Mouse (Mus musculus) CH12.LX (cell line): ENCODE data around the gene Edar. TPM values are rescaled to one million over a fixed set of nuclear protein-coding genes. Genes with fewer than 3 reads are reported as not detected.

Experiments
- DNase-seq: peaks from one replicate; pipeline ENCODE4 v3.0.0-alpha.2; 2013; ENCODE audit errors: extremely low read depth
- H3K27ac ChIP-seq: 2 replicates; pipeline ENCODE4 v1.5.1; 2012; ENCODE audit warnings: low read depth, mild to moderate bottlenecking, control low read depth, moderate library complexity; ENCODE audit not compliant: insufficient read depth
- H3K27me3 ChIP-seq: replicated peaks from 2 replicates; pipeline ENCODE3; 2012; ENCODE audit warnings: inconsistent platforms
- H3K36me3 ChIP-seq, 2 experiments: replicated peaks in 1 of 2; 2 replicates each; pipeline versions ENCODE3 to v1.6.1; 2012; ENCODE audit warnings: inconsistent platforms in 1 of 2, low read length in 1 of 2, mild to moderate bottlenecking in 1 of 2, mixed read lengths in 1 of 2, moderate library complexity in 1 of 2; ENCODE audit not compliant: control insufficient read depth in 1 of 2, insufficient read depth in 1 of 2
- H3K4me1 ChIP-seq, 2 experiments: 2 replicates each; pipeline ENCODE4 v1.6.1; 2012; ENCODE audit warnings: inconsistent platforms in 1 of 2, moderate library complexity in 1 of 2; ENCODE audit not compliant: insufficient read depth in 2 of 2, control insufficient read depth in 1 of 2
- H3K4me2 ChIP-seq: 2 replicates; pipeline ENCODE4 v1.6.1; 2012; ENCODE audit warnings: low read depth, mild to moderate bottlenecking, control low read depth; ENCODE audit not compliant: poor library complexity, insufficient read depth, severe bottlenecking
- H3K4me3 ChIP-seq, 3 experiments: fragments of 150-350 bp in 1 of 3; sonication (generic) in 1 of 3; replicated peaks in 1 of 3; 2 replicates each; pipeline versions ENCODE3 to v1.5.1; 2011 to 2012; ENCODE audit warnings: low read depth in 2 of 3, low read length in 2 of 3, mild to moderate bottlenecking in 2 of 3, moderate library complexity in 2 of 3, control low read depth in 1 of 3, improper control_type of control experiment in 1 of 3, inconsistent platforms in 1 of 3, mixed read lengths in 1 of 3; ENCODE audit not compliant: poor library complexity in 1 of 3
- H3K79me2 ChIP-seq: replicated peaks from 2 replicates; pipeline ENCODE4 v1.6.1; 2012; ENCODE audit warnings: mild to moderate bottlenecking, moderate library complexity; ENCODE audit not compliant: control insufficient read depth, poor library complexity, insufficient read depth, severe bottlenecking; ENCODE audit errors: extremely low read depth
- H3K9ac ChIP-seq: 2 replicates; pipeline ENCODE4 v1.6.1; 2012; ENCODE audit warnings: low read depth, mild to moderate bottlenecking, control low read depth, moderate library complexity; ENCODE audit not compliant: insufficient read depth
- H3K9me3 ChIP-seq: replicated peaks from 2 replicates; pipeline ENCODE3; 2012; ENCODE audit warnings: low read length, inconsistent platforms, mixed read lengths
- CHD1 ChIP-seq: IDR thresholded peaks from 2 replicates; pipeline ENCODE4 v1.6.1; 2012; ENCODE audit warnings: low read depth, low read length, improper control_type of control experiment, inconsistent platforms
- EP300 ChIP-seq: IDR thresholded peaks from 2 replicates; pipeline ENCODE4 v1.6.1; 2011; ENCODE audit warnings: low read length, improper control_type of control experiment
- IRF4 ChIP-seq: IDR thresholded peaks from 2 replicates; pipeline ENCODE4 v1.6.1; 2014; ENCODE audit warnings: low read depth, mild to moderate bottlenecking, inconsistent platforms, low read length, improper control_type of control experiment
- JUN ChIP-seq: IDR thresholded peaks from 2 replicates; pipeline ENCODE4 v1.6.1; 2011; ENCODE audit warnings: low read depth, mild to moderate bottlenecking, low read length, improper control_type of control experiment, moderate library complexity; ENCODE audit not compliant: insufficient read depth
- MAFK ChIP-seq: IDR thresholded peaks from 2 replicates; pipeline ENCODE4 v1.6.1; 2011; ENCODE audit warnings: low read length, improper control_type of control experiment; ENCODE audit not compliant: insufficient replicate concordance
- MAZ ChIP-seq: IDR thresholded peaks from 2 replicates; pipeline ENCODE4 v1.6.1; 2012; ENCODE audit warnings: low read depth, mild to moderate bottlenecking, inconsistent platforms, low read length, improper control_type of control experiment, moderate library complexity
- MEF2A ChIP-seq: IDR thresholded peaks from 2 replicates; pipeline ENCODE4 v1.6.1; 2014; ENCODE audit warnings: low read depth, mild to moderate bottlenecking, inconsistent platforms, low read length, improper control_type of control experiment, borderline replicate concordance
- PAX5 ChIP-seq: IDR thresholded peaks from 2 replicates; pipeline ENCODE4 v1.6.1; 2012; ENCODE audit warnings: low read length, inconsistent platforms, mixed read lengths
- TCF12 ChIP-seq: IDR thresholded peaks from 2 replicates; pipeline ENCODE4 v1.6.1; 2014; ENCODE audit warnings: low read depth, mild to moderate bottlenecking, inconsistent platforms, low read length, improper control_type of control experiment
- USF1 ChIP-seq: IDR thresholded peaks from 2 replicates; pipeline ENCODE4 v1.6.1; 2014; ENCODE audit warnings: low read depth, mild to moderate bottlenecking, inconsistent platforms, low read length, improper control_type of control experiment
- USF2 ChIP-seq: conservative IDR thresholded peaks from 2 replicates; pipeline ENCODE4 v1.6.1; 2011; ENCODE audit warnings: low read depth, low read length, improper control_type of control experiment
- ZKSCAN1 ChIP-seq: IDR thresholded peaks from 2 replicates; pipeline ENCODE4 v1.6.1; 2012; ENCODE audit warnings: low read depth, inconsistent platforms, low read length, improper control_type of control experiment, borderline replicate concordance
- dilution Hi-C: fragments of 300-500 bp; cut with MboI; formaldehyde crosslinking; loops from 2 replicates; pipeline ENCODE4 v1.14.3; 2020; ENCODE audit warnings: low sequenced_read_pairs; ENCODE audit not compliant: extremely low pct_unique_long_range_greater_than_20kb, extremely low pct_ligation_motif_present
- in situ Hi-C: fragments of 300-500 bp; cut with MboI; formaldehyde crosslinking; loops from 3 replicates; pipeline ENCODE4 v1.14.3; 2019; ENCODE audit warnings: low sequenced_read_pairs, low pct_ligation_motif_present, low pct_unique_long_range_greater_than_20kb, mixed read lengths
- polyA plus RNA-seq: library from polyadenylated mRNA; unstranded; fragments of >175 nt; gene quantifications from 2 replicates; pipeline ENCODE4 v1.2.1, GENCODE M21; 2012; ENCODE audit warnings: low read depth; ENCODE audit not compliant: insufficient read length
- total RNA-seq, 2 experiments: library from RNA; depleted of rRNA; stranded (reverse); fragments of 300-350 nt in 1 of 2; fragments of >200 nt in 1 of 2; gene quantifications; 2 replicates each; pipeline ENCODE4 v1.2.3; 2012 to 2014

The Edar gene
- total and polyA plus RNA-seq, 3 experiments: not detected

GRCm38 (mm10) chr10:58614601-58615000 is 60.9 kb downstream of the Edar start:
- no peak overlapping the region for H3K4me2 ChIP-seq
- H3K9me3 ChIP-seq: no peaks in the 10 kb centered on the region
- H3K9ac ChIP-seq: no peak overlapping the region
- H3K27me3 ChIP-seq: peaks cover 15% of the 10 kb centered on the region
- H3K27ac ChIP-seq: no peak overlapping the region
- dilution Hi-C loops: no loop called here
- in situ Hi-C loops: loop anchor here (25.0 kb wide), 1 partner anchor 1177 kb away; no protein-coding TSS in a partner anchor
- no peaks in the 10 kb centered on the region for H3K79me2 ChIP-seq
- H3K4me3 ChIP-seq: no peak overlapping the region
- H3K36me3 ChIP-seq: no peaks in the 10 kb centered on the region
- no peak for TF ChIP-seq MAFK
- TF ChIP-seq CHD1: no peak
- TF ChIP-seq ZKSCAN1: no peak
- TF ChIP-seq, all 38 proteins: peak for 0
- peaks cover 2 to 28% of the 10 kb centered on the region in 2 experiments for H3K4me1 ChIP-seq
- DNase-seq: no peak

- Histone ChIP-seq H3K27me3 (peaks cover 13% of the 10 kb centered on the region), H3K9ac (no peak overlapping the region), H3K36me3 (no peaks in the 10 kb centered on the region), H3K9me3 (no peaks in the 10 kb centered on the region), H3K4me3 (no peak overlapping the region), H3K4me2 (no peak overlapping the region), H3K79me2 (no peaks in the 10 kb centered on the region), H3K27ac (no peak overlapping the region), H3K4me1 (peaks cover 0 to 3% of the 10 kb centered on the region in 2 experiments; a peak in 1 of 4 replicates)
- no peak for TF ChIP-seq JUN
- dilution Hi-C loops (no loop called here), in situ Hi-C loops (loop anchor here (25.0 kb wide), 1 partner anchor 1173 kb away; no protein-coding TSS in a partner anchor)
- DNase-seq: no peak
Measured at GRCm38 (mm10) chr10:58610484-58611261, 64.8 kb downstream of the Edar start.

- Histone ChIP-seq H3K27ac (no peak overlapping the region), H3K9ac (no peak overlapping the region), H3K36me3 (no peaks in the 10 kb centered on the region), H3K4me3 (no peak overlapping the region), H3K4me1 (peaks cover 0 to 3% of the 10 kb centered on the region in 2 experiments; a peak in 1 of 4 replicates), H3K9me3 (no peaks in the 10 kb centered on the region), H3K4me2 (no peak overlapping the region), H3K79me2 (no peaks in the 10 kb centered on the region), H3K27me3 (peaks cover 10% of the 10 kb centered on the region)
- in situ Hi-C loops (loop anchor here (25.0 kb wide), 1 partner anchor 1172 kb away; no protein-coding TSS in a partner anchor), dilution Hi-C loops (no loop called here)
- no peak for DNase-seq
- TF ChIP-seq MAFK (no peak), PAX5 (no peak), EP300 (no peak), TCF12 (no peak), USF1 (no peak), MEF2A (no peak), MAZ (no peak), IRF4 (no peak), USF2 (no peak)
Measured at GRCm38 (mm10) chr10:58608858-58609257, 66.6 kb downstream of the Edar start.
